Mouse (Mus musculus) T-helper 1 cell (primary cell): ENCODE data around the gene Wrap53.
"Not testable (repeated sequence)": the region's sequence is repeated elsewhere in the genome, so short reads cannot be mapped to it uniquely, and the experiment has no call there.

Experiments used
- in situ Hi-C: fragments of 300-600 bp; cut with MboI, MseI; formaldehyde crosslinking; loops from one replicate; pipeline ENCODE4 v1.15.1; 2025; ENCODE audit warnings: high pct_unique_total_duplicates

Gene Wrap53

GRCm38 (mm10) chr11:69565131-69565530, 14.9 kb downstream of the Wrap53 start:
- in situ Hi-C loops = no loop called here

- in situ Hi-C loops = no loop called here
These were observed 15.7 kb downstream of the Wrap53 start for GRCm38 (mm10) chr11:69564391-69564790.

- in situ Hi-C loops = no loop called here
These were observed 16.7 kb downstream of the Wrap53 start for GRCm38 (mm10) chr11:69563373-69563772.

- in situ Hi-C loops = no loop called here
These were observed 18.9 kb downstream of the Wrap53 start for GRCm38 (mm10) chr11:69560896-69561854.

GRCm38 (mm10) chr11:69559851-69560765, 19.9 kb downstream of the Wrap53 start, which contains the start of gene Efnb3:
Gene Efnb3, minus strand, starts transcription at chr11:69560205.
- in situ Hi-C loops = no loop called here

- in situ Hi-C loops = no loop called here
These were observed 20.9 kb downstream of the Wrap53 start for GRCm38 (mm10) chr11:69559183-69559582.

GRCm38 (mm10) chr11:69558756-69559155, 21.3 kb downstream of the Wrap53 start:
- in situ Hi-C loops = no loop called here

- in situ Hi-C loops = no loop called here
These were observed 22.6 kb downstream of the Wrap53 start for GRCm38 (mm10) chr11:69557381-69557958.

- in situ Hi-C loops = no loop called here
These were observed 25.4 kb downstream of the Wrap53 start for GRCm38 (mm10) chr11:69554539-69555140.

GRCm38 (mm10) chr11:69553341-69553721, 26.7 kb downstream of the Wrap53 start:
- in situ Hi-C loops = no loop called here

GRCm38 (mm10) chr11:69552622-69553340, 27.3 kb downstream of the Wrap53 start:
- in situ Hi-C loops = no loop called here

- in situ Hi-C loops = no loop called here
These were observed 28.7 kb downstream of the Wrap53 start for GRCm38 (mm10) chr11:69551310-69551709.

- in situ Hi-C loops = no loop called here
These were observed 30.9 kb downstream of the Wrap53 start, which contains the start of gene Dnah2 for GRCm38 (mm10) chr11:69549060-69549656. Gene Dnah2, minus strand, starts transcription at chr11:69549110.

- in situ Hi-C loops = no loop called here
These were observed 33.0 kb downstream of the Wrap53 start for GRCm38 (mm10) chr11:69547071-69547470.

- in situ Hi-C loops = no loop called here
These were observed 33.5 kb downstream of the Wrap53 start for GRCm38 (mm10) chr11:69546423-69547053.

- in situ Hi-C loops = no loop called here
These were observed 34.1 kb downstream of the Wrap53 start for GRCm38 (mm10) chr11:69545957-69546356.

- in situ Hi-C loops = no loop called here
These were observed 36.5 kb downstream of the Wrap53 start for GRCm38 (mm10) chr11:69543598-69543997.

- in situ Hi-C loops = not testable (repeated sequence)
These were observed 38.3 kb downstream of the Wrap53 start for GRCm38 (mm10) chr11:69541741-69542140.

- in situ Hi-C loops = no loop called here
These were observed 39.4 kb downstream of the Wrap53 start for GRCm38 (mm10) chr11:69540700-69541099.

- in situ Hi-C loops = no loop called here
These were observed 45.1 kb downstream of the Wrap53 start for GRCm38 (mm10) chr11:69534990-69535389.
